Mouse (Mus musculus) ES-Bruce4 (cell line): ENCODE data around the gene Ern1.
"Not testable (repeated sequence)": the region's sequence is repeated elsewhere in the genome, so short reads cannot be mapped to it uniquely, and the experiment has no call there.

Experiments
- CTCF ChIP-seq: IDR thresholded peaks from one replicate; pipeline ENCODE4 v1.8.1; 2011; ENCODE audit warnings: low read depth, low read length
- EP300 ChIP-seq: IDR thresholded peaks from 2 replicates; pipeline ENCODE4 v1.6.1; 2011; ENCODE audit warnings: low read depth, low read length; ENCODE audit not compliant: insufficient read depth
- POLR2A ChIP-seq: IDR thresholded peaks from one replicate; pipeline ENCODE4 v1.8.1; 2011; ENCODE audit warnings: low read length; ENCODE audit not compliant: insufficient read depth

GRCm38 (mm10) chr11:106442564-106442963 is 45.1 kb downstream of the Ern1 start:
- TF ChIP-seq CTCF, POLR2A, EP300: not testable (repeated sequence)
